Mouse (Mus musculus): ENCODE data around the gene Hapln4. TPM values are rescaled to one million over a fixed set of nuclear protein-coding genes. Genes with fewer than 3 reads are reported as not detected.

Gene Hapln4
- polyA plus RNA-seq, 1 experiment from 2014 or later, result not detected

DNA sequence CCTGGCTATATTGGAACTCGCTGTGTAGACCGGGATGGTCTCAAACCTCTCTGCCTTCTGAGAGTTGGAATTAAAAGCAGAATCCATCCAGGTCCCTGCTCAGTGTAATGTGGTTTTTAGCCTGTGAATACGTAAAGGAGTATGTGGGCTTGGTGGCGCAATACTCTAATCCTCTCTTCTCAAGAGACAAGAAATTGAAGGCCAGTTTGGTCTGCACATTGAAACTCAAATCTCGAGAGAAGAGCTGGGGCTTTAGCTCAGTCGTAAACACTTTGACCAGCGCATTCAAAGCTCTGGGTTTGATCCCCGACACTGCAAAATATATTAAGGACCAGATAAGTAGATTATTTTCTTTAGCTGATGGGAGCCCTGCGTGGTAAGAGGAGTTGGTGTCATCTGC lies 56.7 kb downstream of the Hapln4 start:
- WGBS, result 6% methylated on average over 9 of the region's 9 CpGs
- no peak for ATAC-seq
- no peak for TF ChIP-seq CTCF (IDR thresholded peaks at IDR 0.05; ENCODE audit: low read depth)
- Histone ChIP-seq H3K4me3 (ENCODE audit: low read depth, low read length) (peak overlapping the region; percentile 76), H3K9me3 (ENCODE audit: control insufficient read depth) (no peaks in the 10 kb centered on the region), H3K4me2 (replicated peaks; ENCODE audit: low read depth) (peak overlapping the region; percentile 71), H3K4me1 (replicated peaks; ENCODE audit: control insufficient read depth, insufficient read depth, low read length) (peaks cover 6% of the 10 kb centered on the region), H3K27ac (ENCODE audit: low read depth, low read length) (peak overlapping the region; percentile 79), H3K36me3 (ENCODE audit: control insufficient read depth, insufficient read depth) (peaks cover 48% of the 10 kb centered on the region), H3K27me3 (replicated peaks; ENCODE audit: control insufficient read depth, insufficient read depth, low read length) (no peaks in the 10 kb centered on the region), H3K9ac (ENCODE audit: low read depth, low read length) (peak overlapping the region; percentile 56)

Small RNA genes lying within 50 kb of the gene (microRNA-seq; reads per million reads assigned to microRNA genes)
- gene Mir7066, result not detected

Other genes with a start within 250 kb of the Hapln4 start
- 0.22 and 0.25 TPM in 2 replicates for gene Cilp2, start 195.8 kb upstream of the Hapln4 start, polyA plus RNA-seq (2015; fragmentation: Nextera tagmentation; extraction: Ambion mirVana)
- 1.2 and 2.3 TPM in 2 replicates for gene Tssk6, start 181.3 kb upstream of the Hapln4 start, polyA plus RNA-seq (2015; fragmentation: Nextera tagmentation; extraction: Ambion mirVana)
- 310 and 317 TPM in 2 replicates for gene Ndufa13, start 180.9 kb upstream of the Hapln4 start, polyA plus RNA-seq (2015; fragmentation: Nextera tagmentation; extraction: Ambion mirVana)
- 2.1 and 2.2 TPM in 2 replicates for gene Yjefn3, start 180.7 kb upstream of the Hapln4 start, polyA plus RNA-seq (2015; fragmentation: Nextera tagmentation; extraction: Ambion mirVana)
- 42.6 and 43.3 TPM in 2 replicates for gene Gatad2a, start 87.1 kb upstream of the Hapln4 start, polyA plus RNA-seq (2015; fragmentation: Nextera tagmentation; extraction: Ambion mirVana)
- 23.6 and 26.3 TPM in 2 replicates for gene Mau2, start 40.7 kb upstream of the Hapln4 start, polyA plus RNA-seq (2015; fragmentation: Nextera tagmentation; extraction: Ambion mirVana)
- 17.7 and 18.4 TPM in 2 replicates for gene Sugp1, start 40.6 kb upstream of the Hapln4 start, polyA plus RNA-seq (2015; fragmentation: Nextera tagmentation; extraction: Ambion mirVana)
- 305 and 315 TPM in 2 replicates for gene Tm6sf2, start 10.5 kb upstream of the Hapln4 start, polyA plus RNA-seq (2015; fragmentation: Nextera tagmentation; extraction: Ambion mirVana)
- gene Ncan, start 37.4 kb downstream of the Hapln4 start, polyA plus RNA-seq (2015; fragmentation: Nextera tagmentation; extraction: Ambion mirVana), result 0.31 and 0.39 TPM in 2 replicates
- 44.0 and 44.1 TPM in 2 replicates for gene Nr2c2ap, start 47.9 kb downstream of the Hapln4 start, polyA plus RNA-seq (2015; fragmentation: Nextera tagmentation; extraction: Ambion mirVana)
- gene Rfxank, start 55.7 kb downstream of the Hapln4 start, polyA plus RNA-seq (2015; fragmentation: Nextera tagmentation; extraction: Ambion mirVana), result 11.1 and 11.2 TPM in 2 replicates
- gene Borcs8, start 56.0 kb downstream of the Hapln4 start, polyA plus RNA-seq (2015; fragmentation: Nextera tagmentation; extraction: Ambion mirVana), result 29.2 and 32.5 TPM in 2 replicates
- gene Mef2b, start 56.3 kb downstream of the Hapln4 start, polyA plus RNA-seq (2015; fragmentation: Nextera tagmentation; extraction: Ambion mirVana), result 0.12 TPM in 1 of 2 replicates, not detected in the other
- gene Tmem161a, start 88.9 kb downstream of the Hapln4 start, polyA plus RNA-seq (2015; fragmentation: Nextera tagmentation; extraction: Ambion mirVana), result 40.0 and 42.0 TPM in 2 replicates
- gene Slc25a42, start 128.8 kb downstream of the Hapln4 start, polyA plus RNA-seq (2015; fragmentation: Nextera tagmentation; extraction: Ambion mirVana), result 12.0 and 12.2 TPM in 2 replicates
- 8.0 and 11.5 TPM in 2 replicates for gene Sugp2, start 150.8 kb downstream of the Hapln4 start, polyA plus RNA-seq (2015; fragmentation: Nextera tagmentation; extraction: Ambion mirVana)
- gene Armc6, start 151.0 kb downstream of the Hapln4 start, polyA plus RNA-seq (2015; fragmentation: Nextera tagmentation; extraction: Ambion mirVana), result 10.0 and 11.2 TPM in 2 replicates
- 18.5 and 18.7 TPM in 2 replicates for gene Homer3, start 199.4 kb downstream of the Hapln4 start, polyA plus RNA-seq (2015; fragmentation: Nextera tagmentation; extraction: Ambion mirVana)
- gene Ddx49, start 219.0 kb downstream of the Hapln4 start, polyA plus RNA-seq (2015; fragmentation: Nextera tagmentation; extraction: Ambion mirVana), result 32.9 and 34.5 TPM in 2 replicates
- 338 and 383 TPM in 2 replicates for gene Cope, start 219.1 kb downstream of the Hapln4 start, polyA plus RNA-seq (2015; fragmentation: Nextera tagmentation; extraction: Ambion mirVana)
- gene Cers1, start 232.3 kb downstream of the Hapln4 start, polyA plus RNA-seq (2015; fragmentation: Nextera tagmentation; extraction: Ambion mirVana), result 1.3 and 1.7 TPM in 2 replicates
- gene Gdf1, start 246.4 kb downstream of the Hapln4 start, polyA plus RNA-seq (2015; fragmentation: Nextera tagmentation; extraction: Ambion mirVana), result 0.38 TPM in 1 of 2 replicates, not detected in the other